8 mouse cellular contexts compared by ENCODE assay signal in genomic region chr13:46727038-46727836, GRCm38 (mm10). TPM values are rescaled to one million over a fixed set of nuclear protein-coding genes. Genes with fewer than 3 reads are reported as not detected.
A peak's percentile ranks its signal among the peaks of the same experiment; 100 is the strongest.
DNase-seq lines count a peak whose midpoint lies in the region; ATAC-seq and TF ChIP-seq lines count a peak whose summit lies in the region.

No protein-coding gene starts in this region.

- under 1% methylated on average over 78 of the region's 85 CpGs for WGBS in heart, embryonic 12.5 days
- WGBS in kidney, postnatal 0 days = under 1% methylated on average over 75 of the region's 85 CpGs
- WGBS in liver, postnatal 0 days (ENCODE audit: insufficient replicate concordance) = 2% methylated on average over 56 of the region's 85 CpGs
- under 1% methylated on average over 75 of the region's 85 CpGs for WGBS in neural tube, embryonic 11.5 days

- H3K9ac ChIP-seq in heart, embryonic 12.5 days = peak overlapping the region; percentile 91
- peak overlapping the region; percentile 95 for H3K9ac ChIP-seq in kidney, postnatal 0 days (ENCODE audit: low read depth, low read length)
- peak overlapping the region; percentile 81 for H3K9ac ChIP-seq in liver, postnatal 0 days (replicated peaks)
- peak overlapping the region; percentile 94 for H3K9ac ChIP-seq in neural tube, embryonic 11.5 days (ENCODE audit: low read length)

- H3K4me3 ChIP-seq in heart, embryonic 12.5 days = peak overlapping the region; percentile 75
- peak overlapping the region; percentile 99 for H3K4me3 ChIP-seq in kidney, postnatal 0 days (replicated peaks; ENCODE audit: low read depth, low read length)
- peak overlapping the region; percentile 74 for H3K4me3 ChIP-seq in liver, postnatal 0 days (ENCODE audit: low read depth, low read length)
- H3K4me3 ChIP-seq in neural tube, embryonic 11.5 days (ENCODE audit: low read depth, low read length) = peak overlapping the region; percentile 99
- peak overlapping the region; percentile 91 for H3K4me3 ChIP-seq in testis, adult 2 months (ENCODE audit: control insufficient read depth, low read depth, low read length)

- H3K27me3 ChIP-seq in heart, embryonic 12.5 days (replicated peaks) = no peaks in the 10 kb centered on the region
- no peaks in the 10 kb centered on the region for H3K27me3 ChIP-seq in kidney, postnatal 0 days (ENCODE audit: insufficient read depth, low read length)
- H3K27me3 ChIP-seq in liver, postnatal 0 days (ENCODE audit: insufficient read depth, low read length) = no peaks in the 10 kb centered on the region
- no peaks in the 10 kb centered on the region for H3K27me3 ChIP-seq in neural tube, embryonic 11.5 days (ENCODE audit: control insufficient read depth, insufficient read depth, low read length)
- H3K27me3 ChIP-seq in testis, adult 2 months (ENCODE audit: control insufficient read depth, insufficient read depth, low read length) = no peaks in the 10 kb centered on the region

- no peaks in the 10 kb centered on the region for H3K36me3 ChIP-seq in heart, embryonic 12.5 days
- no peaks in the 10 kb centered on the region for H3K36me3 ChIP-seq in kidney, postnatal 0 days (ENCODE audit: insufficient read depth, low read length)
- no peaks in the 10 kb centered on the region for H3K36me3 ChIP-seq in liver, postnatal 0 days (replicated peaks; ENCODE audit: insufficient read depth, low read length)
- no peaks in the 10 kb centered on the region for H3K36me3 ChIP-seq in neural tube, embryonic 11.5 days (ENCODE audit: control insufficient read depth, insufficient read depth, low read length)
- no peaks in the 10 kb centered on the region for H3K36me3 ChIP-seq in testis, adult 2 months (ENCODE audit: control insufficient read depth, insufficient read depth, low read length)

- TF ChIP-seq CTCF in kidney, postnatal 0 days (IDR thresholded peaks at IDR 0.05; ENCODE audit: low read depth) = peak; percentile 7; the same call in 1 of the 2 replicates
- 0 out of 2 replicates have a peak, but pooled peaks have one; percentile 2 for TF ChIP-seq CTCF in liver, postnatal 0 days (IDR thresholded peaks at IDR 0.05; ENCODE audit: low read depth)
- TF ChIP-seq CTCF in testis, adult 2 months (IDR thresholded peaks at IDR 0.05; ENCODE audit: control insufficient read depth, insufficient read depth, insufficient replicate concordance, low read depth, low read length) = no peak

- H3K27ac ChIP-seq in heart, embryonic 12.5 days (ENCODE audit: poor library complexity, severe bottlenecking) = peak overlapping the region; percentile 97
- H3K27ac ChIP-seq in kidney, postnatal 0 days = peak overlapping the region; percentile 99
- peak overlapping the region; percentile 95 for H3K27ac ChIP-seq in liver, postnatal 0 days (ENCODE audit: low read depth)
- peak overlapping the region; percentile 93 for H3K27ac ChIP-seq in neural tube, embryonic 11.5 days (ENCODE audit: low read depth, low read length)
- H3K27ac ChIP-seq in testis, adult 2 months (ENCODE audit: control insufficient read depth, insufficient read depth, low read depth, low read length) = peak overlapping the region; percentile 84

- peak overlapping the region; percentile 85 for H3K4me2 ChIP-seq in heart, embryonic 12.5 days
- peak overlapping the region; percentile 82 for H3K4me2 ChIP-seq in kidney, postnatal 0 days (ENCODE audit: low read length)
- H3K4me2 ChIP-seq in liver, postnatal 0 days (ENCODE audit: low read depth, low read length) = peak overlapping the region; percentile 89
- H3K4me2 ChIP-seq in neural tube, embryonic 11.5 days (ENCODE audit: low read depth) = peak overlapping the region; percentile 55

- ATAC-seq in erythroid progenitor cell, adult 5-6 weeks (replicated peaks; ENCODE audit: low FRiP score, poor library complexity, severe bottlenecking) = peak; percentile 45
- peak; percentile 78 for ATAC-seq in heart, embryonic 12.5 days (ENCODE audit: insufficient number of reproducible peaks, low FRiP score)
- ATAC-seq in kidney, postnatal 0 days (replicated peaks; ENCODE audit: low FRiP score, low read depth) = peak; percentile 86
- ATAC-seq in liver, postnatal 0 days = peak; percentile 71
- ATAC-seq in neural tube, embryonic 11.5 days (ENCODE audit: insufficient read depth, low FRiP score, low TSS enrichment) = peak; percentile 88

- DNase-seq in A20 (ENCODE audit: low read depth, low spot score) = peak; percentile 82
- DNase-seq in adrenal gland, adult 18-20 months (ENCODE audit: low spot score in 2 of 2) = peak; percentile 64 to 65
- DNase-seq in kidney, postnatal 0 days (ENCODE audit: low spot score) = peak; percentile 73
- DNase-seq in liver, postnatal 0 days = peak; percentile 80
- DNase-seq in neural tube, embryonic 11.5 days (ENCODE audit: low spot score) = peak; percentile 72

- peak; percentile 45 for TF ChIP-seq POLR2A in testis, adult 2 months (IDR thresholded peaks at IDR 0.05; ENCODE audit: control insufficient read depth, low read depth, low read length)

- no peak for TF ChIP-seq EP300 in liver, postnatal 0 days (IDR thresholded peaks at IDR 0.05; ENCODE audit: low read depth)

- peaks cover 11% of the 10 kb centered on the region for H3K4me1 ChIP-seq in heart, embryonic 12.5 days (replicated peaks)
- H3K4me1 ChIP-seq in kidney, postnatal 0 days (replicated peaks; ENCODE audit: insufficient read depth, low read length) = peaks cover 9% of the 10 kb centered on the region; the same call in 1 of the 2 replicates
- H3K4me1 ChIP-seq in liver, postnatal 0 days (ENCODE audit: insufficient read depth) = peaks cover 16% of the 10 kb centered on the region
- H3K4me1 ChIP-seq in neural tube, embryonic 11.5 days (ENCODE audit: control insufficient read depth, insufficient read depth, low read length) = 0 out of 2 replicates have a peak, but pooled peaks cover 5% of the 10 kb centered on the region
- no peaks in the 10 kb centered on the region for H3K4me1 ChIP-seq in testis, adult 2 months (ENCODE audit: control insufficient read depth, insufficient read depth, low read length)

- no peaks in the 10 kb centered on the region for H3K9me3 ChIP-seq in heart, embryonic 12.5 days (replicated peaks)
- no peaks in the 10 kb centered on the region for H3K9me3 ChIP-seq in kidney, postnatal 0 days (replicated peaks; ENCODE audit: low read length)
- H3K9me3 ChIP-seq in liver, postnatal 0 days (ENCODE audit: low read length) = no peaks in the 10 kb centered on the region
- H3K9me3 ChIP-seq in neural tube, embryonic 11.5 days (ENCODE audit: control insufficient read depth, low read length) = no peaks in the 10 kb centered on the region

RNA-seq across cellular contexts. Expression of gene Nup153, which starts 0.5 kb away (rescaled TPM):
- total RNA-seq in adrenal gland, adult 18-20 months (2021) = 10 to 100 TPM; 51.0 to 58.3 TPM
- 135 and 150 TPM in 2 replicates for total RNA-seq in erythroid progenitor cell, adult 5-6 weeks (2015; ENCODE audit: low replicate concordance)
- 120 and 128 TPM in 2 replicates for total RNA-seq in erythroid progenitor cell, adult 5-6 weeks (2017; ENCODE audit: low replicate concordance)
- polyA plus RNA-seq in heart, embryonic 12.5 days (2016; fragmentation: Nextera tagmentation; extraction: Ambion mirVana) = 26.6 and 28.0 TPM in 2 replicates
- 15.3 and 17.7 TPM in 2 replicates for polyA plus RNA-seq in kidney, postnatal 0 days (2015; fragmentation: Nextera tagmentation; extraction: Ambion mirVana)
- 6.6 and 8.0 TPM in 2 replicates for polyA plus RNA-seq in liver, postnatal 0 days (2015; fragmentation: Nextera tagmentation; extraction: Ambion mirVana)
- 40.4 and 42.4 TPM in 2 replicates for polyA plus RNA-seq in neural tube, embryonic 11.5 days (2014; fragmentation: Nextera tagmentation; extraction: Ambion mirVana)
- 238 and 272 TPM in 2 replicates for polyA plus RNA-seq in testis, adult 2 months (2012; rRNA removed)

RNA-seq across cellular contexts. Expression of gene Fam8a1, which starts 57.9 kb away (rescaled TPM):
- total RNA-seq in adrenal gland, adult 18-20 months (2021) = 10 to 100 TPM; 48.5 to 49.6 TPM
- total RNA-seq in erythroid progenitor cell, adult 5-6 weeks (2015; ENCODE audit: low replicate concordance) = 18.7 and 21.0 TPM in 2 replicates
- total RNA-seq in erythroid progenitor cell, adult 5-6 weeks (2017; ENCODE audit: low replicate concordance) = 7.1 and 32.7 TPM in 2 replicates
- polyA plus RNA-seq in heart, embryonic 12.5 days (2016; fragmentation: Nextera tagmentation; extraction: Ambion mirVana) = 16.4 and 16.7 TPM in 2 replicates
- polyA plus RNA-seq in kidney, postnatal 0 days (2015; fragmentation: Nextera tagmentation; extraction: Ambion mirVana) = 11.1 and 13.3 TPM in 2 replicates
- polyA plus RNA-seq in liver, postnatal 0 days (2015; fragmentation: Nextera tagmentation; extraction: Ambion mirVana) = 4.4 TPM in 2 replicates
- 10.8 and 14.1 TPM in 2 replicates for polyA plus RNA-seq in neural tube, embryonic 11.5 days (2014; fragmentation: Nextera tagmentation; extraction: Ambion mirVana)
- 29.9 and 30.7 TPM in 2 replicates for polyA plus RNA-seq in testis, adult 2 months (2012; rRNA removed)

Comparison
In these comparisons a context has a peak if more than half of its experiments do, and no peak if none do; other contexts are left out.
1. Peak in every context shown above with its lines: DNase-seq, ATAC-seq, H3K4me3 ChIP-seq and H3K27ac ChIP-seq.